Mouse (Mus musculus): Measurements from ENCODE around the gene Lypd6b.

DNA sequence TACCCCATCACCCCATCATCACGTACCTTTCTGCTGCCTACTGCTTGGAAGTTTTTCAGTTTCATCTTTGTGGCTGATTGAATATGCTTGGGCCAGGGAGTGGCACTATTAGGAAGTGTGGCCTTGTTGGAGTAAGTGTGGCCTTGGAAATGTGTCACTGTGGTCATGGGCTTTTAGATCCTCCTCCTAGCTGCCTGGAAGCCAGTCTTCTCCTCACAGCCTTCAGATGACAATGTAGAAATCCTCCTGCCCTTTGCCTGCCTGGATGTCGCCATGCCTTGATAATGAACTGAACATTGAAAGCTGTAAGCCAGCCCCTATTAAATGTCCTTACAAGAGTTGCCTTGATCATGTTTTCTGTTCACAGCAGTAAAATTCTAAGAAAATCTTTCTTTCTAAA is 174.5 kb downstream of the Lypd6b start:
- TF ChIP-seq POLR2A (IDR thresholded peaks at IDR 0.05; ENCODE audit: low read depth, low read length) = no peak
- TF ChIP-seq CTCF (conservative IDR thresholded peaks at IDR 0.05; ENCODE audit: insufficient read depth, insufficient read length, low read depth, low read length) = no peak

Data from kidney, adult 2 months (tissue).